Mouse (Mus musculus) kidney, postnatal 14 days (tissue): Measurements from ENCODE around the gene Tmem229a.
A peak's percentile ranks its signal among the peaks of the same experiment; 100 is the strongest.

Experiments
- DNase-seq: peaks from one replicate; pipeline ENCODE4 v3.0.0; 2022; ENCODE audit warnings: mixed read lengths

The Tmem229a gene

DNA sequence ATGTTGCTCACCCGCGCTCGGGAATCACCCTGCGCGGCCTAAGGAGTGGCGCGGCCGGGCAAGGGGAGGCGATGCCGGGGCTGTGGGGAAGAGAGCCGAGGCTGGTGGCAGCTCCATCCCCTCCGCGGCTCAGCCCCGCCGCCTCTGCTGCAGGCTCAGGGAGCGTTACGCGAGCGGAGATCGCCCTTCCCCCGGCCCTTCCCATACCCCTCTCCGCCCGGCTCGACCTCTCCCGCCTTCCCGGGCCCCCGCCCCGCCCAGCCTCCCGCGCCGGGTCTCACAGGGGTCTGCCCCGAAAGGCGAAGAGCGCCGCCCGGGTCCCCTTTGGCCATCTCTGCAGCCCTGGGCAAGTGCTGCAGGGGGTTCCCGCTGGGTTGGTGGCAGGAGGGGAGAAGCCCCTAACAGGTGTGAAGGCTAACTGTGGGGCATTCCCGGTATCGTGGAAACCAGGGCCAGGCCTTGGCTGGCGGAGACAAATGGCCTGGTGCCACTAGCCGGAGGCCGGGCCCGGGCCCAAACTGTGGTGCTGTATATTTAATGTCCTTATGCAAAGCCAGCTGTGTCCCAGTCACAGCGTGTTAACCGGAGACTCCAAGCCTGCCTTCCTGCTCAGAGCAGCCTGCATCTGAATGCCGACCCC is at the start of gene Tmem229a:
TSS of gene Tmem229a (minus strand) at position 352 of the 640 bp plus-strand sequence.
- peak; percentile 78 for DNase-seq

DNA sequence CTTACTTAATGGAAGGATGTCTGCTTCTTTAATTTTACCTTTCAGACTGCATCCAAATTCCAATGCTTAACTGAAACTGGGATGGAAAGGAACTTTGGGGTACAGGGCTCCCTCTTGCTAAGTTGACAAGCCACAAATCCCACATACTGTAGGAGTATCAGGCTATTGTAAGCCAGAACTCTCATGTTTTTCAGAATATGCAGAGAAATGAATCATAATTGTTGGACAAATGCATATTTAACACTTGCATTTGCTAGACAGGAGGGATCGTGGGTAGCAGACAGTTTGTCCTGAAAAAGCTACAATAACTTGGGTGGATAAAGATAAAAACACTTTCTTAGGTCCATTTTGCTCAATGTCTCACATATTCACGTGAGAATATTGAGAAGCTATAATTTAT is 37.7 kb upstream of the Tmem229a start:
- no peak for DNase-seq

DNA sequence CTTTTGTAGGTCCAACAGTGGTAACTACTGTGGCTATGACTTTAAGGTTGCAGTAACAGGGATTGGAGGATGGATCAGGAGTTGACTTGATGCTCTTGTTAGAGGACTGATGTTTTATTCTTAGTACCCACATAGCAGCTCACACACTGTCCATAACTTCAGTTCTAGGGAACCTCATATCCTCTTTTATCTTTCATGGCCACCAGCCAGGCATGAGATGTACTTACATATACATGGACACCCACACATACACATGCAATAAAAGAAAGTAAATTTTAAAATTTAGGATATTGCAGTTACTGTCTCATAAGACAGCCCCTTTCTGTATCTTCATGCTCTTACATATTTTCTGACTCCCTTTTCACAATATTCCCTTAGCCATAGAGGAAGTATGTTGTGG is 33.7 kb upstream of the Tmem229a start:
- no peak for DNase-seq

DNA sequence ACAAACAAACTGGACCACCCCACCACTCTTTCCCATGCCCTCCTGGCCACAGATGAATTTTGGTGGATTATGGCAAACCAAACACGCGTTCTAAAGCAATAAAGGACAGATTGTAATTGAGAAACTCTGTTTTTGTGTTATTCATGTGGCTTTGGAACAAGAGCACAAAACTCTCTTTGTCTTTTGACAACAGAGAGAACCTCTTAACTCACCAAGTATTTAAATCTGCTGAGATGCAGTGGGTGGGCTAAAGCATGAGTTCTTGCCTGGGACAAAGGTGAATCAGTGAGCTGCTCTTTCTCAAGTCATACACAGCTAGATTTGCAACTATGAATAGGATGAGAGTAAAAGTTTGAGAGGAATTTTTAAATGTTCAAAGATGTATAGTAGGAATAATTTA is 20.1 kb upstream of the Tmem229a start:
- DNase-seq: no peak

DNA sequence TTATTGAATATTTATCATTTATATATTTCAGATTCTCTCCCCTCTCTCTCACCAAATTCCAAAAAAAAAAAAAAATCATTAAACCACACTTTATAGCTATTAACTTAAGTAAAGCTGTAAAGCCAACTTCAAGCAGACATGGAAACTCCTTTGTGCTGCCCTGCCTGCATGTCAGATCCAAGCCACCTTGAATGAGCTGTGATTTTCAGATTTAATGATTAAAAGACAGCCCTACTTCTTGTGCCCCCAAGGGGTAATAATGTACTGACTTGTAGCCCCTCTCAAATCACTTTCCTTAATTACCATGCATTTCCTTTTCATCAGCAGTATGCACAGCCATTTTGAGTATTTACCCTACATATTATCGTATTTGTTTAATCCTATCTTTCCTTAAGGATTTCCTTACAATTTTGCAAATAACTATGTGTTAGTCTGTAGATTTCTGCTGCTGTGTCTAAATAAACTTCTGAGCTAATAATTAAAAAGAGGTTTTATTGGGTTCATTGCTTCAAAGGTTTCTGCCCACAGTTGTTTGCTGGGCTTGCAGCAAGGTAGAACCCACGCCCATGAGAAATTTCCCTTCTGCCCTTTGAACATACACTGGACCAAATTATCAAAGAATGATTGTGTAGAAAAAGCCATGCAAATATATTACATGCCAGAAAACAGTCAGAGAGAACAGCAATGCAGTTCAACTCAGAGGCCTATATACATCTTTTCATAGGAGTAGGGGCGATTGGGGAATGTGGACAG is 12.6 kb upstream of the Tmem229a start:
- peak; percentile 48 for DNase-seq

DNA sequence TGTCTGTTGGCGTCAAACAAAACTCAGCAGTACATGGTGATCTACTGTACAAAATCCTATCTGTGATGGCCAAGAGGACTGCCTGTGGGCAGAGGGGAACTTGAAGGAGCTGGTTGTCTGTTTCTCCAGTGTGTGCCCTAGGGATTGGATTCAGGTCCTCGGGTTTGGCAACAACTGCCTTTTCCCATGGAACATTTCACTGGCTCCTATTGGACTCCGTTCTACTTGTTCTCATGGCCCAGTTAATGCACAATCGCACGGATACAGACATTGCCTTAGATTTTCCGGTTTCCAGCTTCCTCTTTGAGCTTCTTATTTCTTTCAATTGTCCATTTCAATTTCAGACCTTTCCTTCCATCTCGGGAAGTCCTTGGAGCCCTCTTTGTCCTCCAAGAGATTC is 11.6 kb upstream of the Tmem229a start:
- peak; percentile 18 for DNase-seq

DNA sequence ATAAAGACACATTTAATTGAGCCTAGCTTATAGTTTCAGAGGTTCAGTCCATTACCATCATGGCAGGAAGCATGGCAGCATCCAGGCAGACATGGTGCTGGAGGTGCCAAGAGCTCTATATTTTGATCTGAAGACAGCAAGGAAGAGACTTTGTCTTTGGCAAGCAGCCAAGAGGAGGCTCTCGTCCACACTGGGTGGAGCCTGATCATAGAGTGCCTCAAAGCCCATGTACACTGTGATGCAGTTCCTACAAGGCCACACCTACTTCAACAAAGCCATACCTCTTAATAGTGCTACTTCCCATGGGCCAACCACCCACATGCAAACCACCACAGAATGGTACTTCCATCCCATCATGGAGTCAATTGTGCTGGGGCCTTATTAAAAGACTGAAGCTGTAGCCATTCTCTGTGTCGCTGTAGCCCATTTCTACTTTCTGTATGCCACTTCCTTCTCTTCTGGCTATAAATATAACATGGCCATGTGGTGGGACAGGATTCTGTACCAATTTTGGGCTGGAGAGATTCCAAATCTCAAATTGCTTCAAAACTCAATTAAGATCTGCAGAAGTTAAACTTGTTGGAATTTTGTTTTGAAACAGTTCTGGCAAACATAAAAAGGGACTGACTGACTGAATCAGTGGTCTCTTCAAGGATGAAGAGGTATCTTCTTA is 10.0 kb upstream of the Tmem229a start:
- peak; percentile 14 for DNase-seq

DNA sequence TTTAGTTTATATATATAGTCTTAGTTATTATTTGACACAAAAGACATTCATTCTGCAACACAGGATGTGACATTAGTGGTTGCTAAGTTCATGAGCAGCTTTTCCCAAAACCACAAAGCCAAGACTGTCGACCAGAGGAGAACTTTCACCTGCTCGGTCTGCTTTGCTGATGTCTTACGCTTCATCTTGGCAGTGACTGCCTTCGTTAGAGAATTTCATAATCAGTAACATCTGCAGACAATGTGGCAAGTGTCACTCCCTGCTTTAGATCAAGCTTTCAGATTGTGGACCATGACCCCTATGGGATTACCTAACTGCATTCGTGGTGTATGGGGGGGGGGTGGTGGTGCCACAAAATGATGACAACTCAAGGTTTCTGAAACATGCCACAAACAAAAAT is 7.7 kb upstream of the Tmem229a start:
- DNase-seq: no peak

DNA sequence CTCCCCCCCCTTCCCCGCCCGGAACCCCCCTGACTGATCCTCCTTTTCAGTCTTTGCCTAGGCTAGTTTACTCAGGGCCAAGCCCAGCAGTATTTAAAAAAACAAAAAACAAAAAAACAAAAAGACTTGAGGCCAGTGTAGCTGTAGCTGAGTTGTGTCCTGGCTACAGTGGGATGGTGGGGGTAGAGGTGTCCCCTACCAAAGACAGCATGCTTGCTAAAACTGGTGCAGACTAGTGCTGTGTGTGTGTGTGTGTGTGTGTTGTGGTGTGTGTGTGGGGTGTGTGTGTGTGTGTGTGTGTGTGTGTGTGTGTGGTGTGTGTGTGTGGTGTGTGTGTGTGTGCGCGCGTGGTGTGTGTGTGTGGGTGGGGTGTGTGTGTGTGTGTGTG is 483 bp upstream of the Tmem229a start:
- DNase-seq: no peak

DNA sequence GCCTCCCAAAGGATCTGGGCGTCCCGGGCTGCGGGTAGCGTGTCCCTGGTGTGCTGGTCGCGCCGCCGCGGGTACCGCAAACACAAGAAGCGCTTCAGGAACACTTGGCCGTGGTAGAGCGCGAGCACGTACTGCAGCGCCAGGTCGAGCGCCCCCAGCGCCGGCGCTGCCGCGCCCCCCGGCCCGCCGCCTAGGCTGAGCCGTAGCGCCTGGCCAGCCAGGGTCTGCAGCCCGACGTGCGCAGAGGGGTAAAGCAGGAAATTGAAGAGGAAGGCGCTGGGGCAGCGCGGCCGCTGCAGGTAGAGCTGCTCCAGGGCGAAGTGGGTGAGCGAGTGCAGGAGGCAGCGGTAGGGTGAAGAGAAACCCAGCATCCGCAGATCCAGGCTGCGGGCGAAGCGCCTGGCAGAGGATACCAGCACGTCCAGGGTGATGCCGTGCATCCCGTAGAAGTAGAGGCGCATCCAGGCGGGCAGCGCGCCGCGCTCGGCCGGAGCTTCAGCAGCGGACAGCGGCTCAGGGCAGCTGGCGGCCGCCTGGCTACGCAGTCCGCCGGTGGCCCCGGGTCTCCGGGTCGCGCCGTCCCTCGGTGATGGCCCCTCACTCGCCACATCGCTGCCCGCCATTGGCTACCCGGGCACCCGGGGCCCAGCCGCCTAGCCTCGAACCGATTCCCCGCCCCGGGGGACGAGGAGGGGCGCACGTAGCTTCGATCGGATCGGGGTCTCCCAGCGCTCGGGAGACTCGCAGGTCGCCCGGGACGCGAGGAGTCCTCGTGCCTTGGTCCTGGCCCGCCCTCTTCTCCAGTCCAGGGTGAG is 759 bp downstream of the Tmem229a start:
- peak; percentile 55 for DNase-seq

DNA sequence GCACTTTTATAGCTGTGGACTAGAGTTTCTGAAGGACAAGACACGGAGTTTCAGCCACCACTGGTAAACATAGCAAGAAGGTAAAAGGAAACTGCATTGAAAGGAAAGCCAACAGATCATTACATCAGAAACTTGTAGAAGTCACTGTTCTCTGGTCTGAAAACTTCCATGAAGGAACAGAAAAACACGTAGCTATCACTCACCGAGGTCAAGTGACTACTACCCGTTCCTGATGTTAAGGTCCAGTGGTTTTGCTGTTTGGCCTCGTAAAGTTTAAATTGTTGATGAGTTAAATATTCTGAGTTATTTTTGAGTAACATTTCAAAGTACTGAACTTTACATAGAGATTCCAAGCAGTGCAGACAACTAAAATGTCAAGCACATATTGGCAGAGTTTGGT is 2.0 kb downstream of the Tmem229a start:
- DNase-seq: peak; percentile 39

DNA sequence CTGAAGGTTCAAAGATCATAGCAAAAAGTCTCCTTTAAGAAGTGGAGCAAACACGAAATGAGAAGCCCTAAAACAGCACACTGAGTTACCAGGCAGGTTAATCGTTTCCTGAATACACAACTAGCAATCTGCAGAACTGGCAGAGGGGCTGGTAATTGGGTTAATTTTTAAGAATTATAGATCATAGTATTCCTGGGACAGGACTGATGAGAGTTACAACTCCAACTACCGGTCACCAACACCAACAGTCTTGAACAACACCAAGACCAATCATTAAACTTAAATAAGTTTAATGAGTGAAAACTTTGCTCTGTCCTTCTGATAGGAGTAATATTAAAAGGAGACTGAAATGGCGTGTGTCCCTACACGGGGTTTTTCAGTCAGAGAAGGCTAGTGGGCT is 3.8 kb downstream of the Tmem229a start:
- DNase-seq: peak; percentile 62

DNA sequence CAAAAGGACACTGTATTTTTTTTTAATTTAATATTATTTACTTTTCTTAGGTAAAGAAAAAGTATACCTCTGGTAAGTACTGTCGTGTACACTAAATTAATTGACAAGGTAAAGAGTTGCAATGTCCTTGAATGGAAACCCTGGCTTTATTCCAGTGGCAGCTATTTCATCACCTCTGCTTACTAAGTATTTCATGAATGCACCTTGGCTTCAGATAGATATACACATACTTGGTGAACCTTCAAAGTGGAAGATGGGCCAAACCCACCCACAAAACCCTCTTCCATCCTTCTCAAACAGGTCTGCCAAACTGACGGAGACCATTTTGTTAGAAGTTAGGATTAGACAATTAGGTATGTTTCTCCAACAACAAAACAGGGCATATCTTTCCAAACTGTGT is 5.4 kb downstream of the Tmem229a start:
- no peak for DNase-seq

DNA sequence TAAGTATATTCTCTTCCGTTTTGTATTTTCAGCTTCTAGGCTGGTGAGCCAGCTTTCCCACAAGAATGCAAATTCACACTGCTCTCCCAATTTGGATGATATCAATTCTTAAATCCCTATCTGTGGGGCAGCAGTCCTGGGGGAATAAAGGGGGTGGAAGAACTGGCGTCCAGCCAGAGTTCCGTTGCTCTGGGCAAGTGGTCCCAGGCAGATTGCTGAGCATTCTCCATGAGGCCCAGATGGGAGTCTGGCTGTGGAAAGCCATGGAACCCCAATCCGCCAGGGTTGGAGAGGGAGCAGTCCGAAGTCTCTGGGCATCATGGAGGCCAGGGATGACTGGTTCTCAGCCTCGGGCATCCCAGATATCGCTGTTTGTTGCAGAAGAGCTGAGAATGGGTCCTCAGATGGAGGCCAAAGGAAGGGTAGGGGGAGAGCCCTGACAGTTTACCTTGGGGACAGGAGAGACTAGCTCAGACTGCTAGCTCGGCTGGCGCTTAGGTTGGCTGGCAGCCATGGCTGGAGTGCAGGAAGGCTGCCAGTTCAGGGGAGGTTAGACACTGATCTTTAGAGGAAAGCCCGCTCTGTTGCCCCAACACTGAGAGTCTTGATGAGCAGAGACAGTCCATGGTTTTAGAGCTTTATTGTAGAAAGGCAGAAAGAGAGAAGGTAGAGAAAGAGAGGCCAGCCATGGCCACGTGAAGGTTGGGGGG is 30.9 kb downstream of the Tmem229a start:
- no peak for DNase-seq

DNA sequence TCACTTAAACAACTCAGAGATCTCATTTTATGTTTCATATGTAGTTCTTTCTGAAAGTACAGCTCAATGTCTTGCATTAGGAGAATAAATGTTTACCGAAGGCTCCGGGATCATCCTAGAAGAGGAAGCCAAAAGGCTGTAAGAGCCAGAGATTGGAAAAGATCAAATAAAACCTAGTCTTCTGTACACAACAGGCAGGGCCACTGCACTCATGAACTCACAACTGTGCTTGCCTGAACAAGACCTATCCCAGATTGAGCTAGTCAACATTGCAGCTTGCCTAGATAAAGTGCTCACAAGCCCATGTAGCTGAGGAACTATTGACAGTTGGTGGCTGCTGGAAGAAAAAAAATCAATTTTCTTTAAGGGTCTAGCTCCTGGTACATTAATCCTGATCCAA is 42.5 kb downstream of the Tmem229a start:
- no peak for DNase-seq

DNA sequence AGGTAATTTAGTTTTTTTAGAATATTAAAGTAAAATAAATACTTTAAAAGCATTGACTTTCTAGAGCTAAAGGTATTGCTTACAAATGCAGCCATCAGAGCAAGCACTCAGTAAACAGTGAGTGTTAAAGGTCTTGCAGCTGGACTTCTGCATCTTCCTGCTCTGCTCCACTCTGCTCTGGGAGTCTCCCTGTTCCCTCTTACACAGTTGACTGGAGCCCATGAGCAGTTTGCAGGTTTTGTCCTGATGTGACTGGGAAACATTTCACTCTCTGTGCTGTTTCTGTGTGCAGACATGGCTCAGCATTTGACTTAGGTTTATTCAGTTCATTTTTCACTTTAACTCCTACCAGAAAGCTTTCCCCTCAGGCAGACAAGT is 45.4 kb downstream of the Tmem229a start:
- DNase-seq: peak; percentile 42

DNA sequence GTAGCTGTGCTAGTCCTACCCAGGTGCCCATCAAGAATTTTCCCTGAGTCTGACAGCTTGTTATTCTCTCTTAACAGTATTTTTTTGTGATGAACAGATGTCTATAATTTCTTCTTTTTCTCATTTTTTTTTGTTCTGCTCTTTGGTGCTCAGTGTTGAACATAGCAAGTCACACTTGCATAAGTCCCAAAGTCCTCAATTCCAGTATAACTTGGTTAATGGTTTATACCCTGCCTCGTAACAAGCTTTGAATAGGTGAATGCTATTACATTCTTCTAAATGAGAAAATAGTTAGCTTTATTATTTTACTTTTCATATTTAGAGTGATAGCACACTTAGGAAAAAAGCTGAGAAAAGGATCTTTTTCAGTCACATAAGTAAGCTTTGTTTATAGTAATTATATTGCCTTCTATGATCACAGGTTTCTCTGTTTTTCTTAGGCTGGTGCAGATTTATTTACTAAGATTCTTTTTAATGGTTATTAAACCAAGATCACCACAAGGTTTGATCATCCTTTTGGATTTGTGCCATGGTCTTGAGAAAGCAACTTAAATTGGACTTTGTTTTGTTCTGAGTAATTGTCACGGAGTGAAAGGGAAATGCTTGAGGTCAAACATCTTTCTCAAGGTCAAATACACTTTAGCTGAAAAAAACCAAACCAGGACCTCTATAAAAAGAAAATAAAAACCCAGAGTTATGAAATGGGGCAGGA is 45.9 kb downstream of the Tmem229a start:
- DNase-seq: peak; percentile 8

DNA sequence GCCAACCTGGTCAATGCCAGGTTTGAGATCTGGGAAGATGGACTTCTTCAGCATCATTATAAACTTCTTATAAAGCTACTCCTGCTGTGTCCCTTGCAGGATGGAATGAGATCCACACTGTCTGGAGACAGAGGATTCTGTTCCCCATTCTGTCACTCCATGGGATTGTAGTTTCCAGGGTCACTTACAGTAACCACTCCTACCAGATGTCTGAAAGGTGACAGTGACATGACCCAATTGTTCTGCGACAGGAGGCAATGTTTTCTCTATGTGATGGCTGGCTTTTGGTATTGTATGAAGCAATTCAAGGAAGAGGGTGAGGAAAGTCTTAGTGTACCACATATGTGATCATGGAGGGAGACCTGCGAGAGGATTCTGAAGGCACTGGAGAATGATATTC is 48.3 kb downstream of the Tmem229a start:
- no peak for DNase-seq

DNA sequence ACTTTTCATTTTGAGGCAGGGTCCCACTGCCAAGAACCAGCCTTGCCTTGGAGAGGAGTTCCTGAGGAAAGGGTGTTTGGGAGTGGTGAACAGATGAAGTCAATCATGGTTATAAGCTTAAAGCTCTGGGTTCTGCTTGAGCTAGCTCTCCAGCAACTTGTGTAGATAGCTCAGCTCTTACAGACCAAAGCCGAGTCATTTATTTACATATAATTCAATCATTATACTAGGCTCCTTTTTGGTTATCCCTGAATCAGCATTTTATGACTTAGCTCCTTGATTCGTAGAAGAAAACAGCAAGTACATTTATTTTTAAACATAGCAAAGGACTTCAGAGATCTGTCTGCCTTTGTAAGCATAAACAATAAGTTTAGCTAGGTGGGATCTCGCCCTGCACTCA is 51.0 kb downstream of the Tmem229a start:
- DNase-seq: no peak
